Mouse (Mus musculus) kidney, postnatal 0 days (tissue): ENCODE measurements around the gene Gm20388. TPM values are rescaled to one million over a fixed set of nuclear protein-coding genes. Genes with fewer than 3 reads are reported as not detected.

Experiments used
- ATAC-seq: fragments of 200-750 bp; cut with Nextera tagmentation; replicated peaks from 2 replicates; pipeline ENCODE4 v1.8.0; 2017; ENCODE audit warnings: low read depth, moderate number of reproducible peaks, moderate TSS enrichment, moderate library complexity; ENCODE audit not compliant: low FRiP score
- DNase-seq: peaks from one replicate; pipeline ENCODE4 v3.0.0-alpha.2; 2016; ENCODE audit warnings: low spot score
- H3K27ac ChIP-seq: fragments of 300-500 bp; sonication (generic); 2 replicates; pipeline ENCODE4 v1.5.1; 2014; ENCODE audit warnings: mild to moderate bottlenecking
- H3K27me3 ChIP-seq: fragments of 300-500 bp; sonication (generic); 2 replicates; pipeline ENCODE4 v1.6.1; 2014; ENCODE audit warnings: low read length, mixed read lengths; ENCODE audit not compliant: insufficient read depth
- H3K36me3 ChIP-seq: fragments of 300-500 bp; sonication (generic); 2 replicates; pipeline ENCODE4 v1.6.1; 2014; ENCODE audit warnings: low read length, mixed read lengths; ENCODE audit not compliant: insufficient read depth
- H3K4me1 ChIP-seq: fragments of 300-500 bp; sonication (generic); replicated peaks from 2 replicates; pipeline ENCODE4 v1.6.1; 2014; ENCODE audit warnings: antibody characterized with exemption, low read length, mixed read lengths; ENCODE audit not compliant: insufficient read depth
- H3K4me2 ChIP-seq: fragments of 300-500 bp; sonication (generic); 2 replicates; pipeline ENCODE4 v1.6.1; 2014; ENCODE audit warnings: mild to moderate bottlenecking, low read length, moderate library complexity, mixed read lengths
- H3K4me3 ChIP-seq: fragments of 300-500 bp; sonication (generic); replicated peaks from 2 replicates; pipeline ENCODE4 v1.5.1; 2014; ENCODE audit warnings: low read depth, low read length
- H3K9ac ChIP-seq: fragments of 300-500 bp; sonication (generic); 2 replicates; pipeline ENCODE4 v1.6.1; 2014; ENCODE audit warnings: low read depth, low read length
- H3K9me3 ChIP-seq: fragments of 300-500 bp; sonication (generic); replicated peaks from 2 replicates; pipeline ENCODE4 v1.6.1; 2016; ENCODE audit warnings: low read length, inconsistent platforms, mixed read lengths
- CTCF ChIP-seq: IDR thresholded peaks from 2 replicates; pipeline ENCODE4 v1.5.1; 2016; ENCODE audit warnings: antibody characterized with exemption, low read depth, mild to moderate bottlenecking, moderate library complexity
- WGBS: fragments of 180-500 bp; shearing (Covaris S2); extraction: QIAGEN DNeasy Blood & Tissue Kit; methylation state at CpG from one replicate; pipeline ENCODE4 v1.1.7; 2014; 5-methylcytosine and 5-hydroxymethylcytosine counted together
- polyA plus RNA-seq: library from polyadenylated mRNA; unstranded; fragments of >200 nt; fragmentation: Nextera tagmentation; extraction: Ambion mirVana; gene quantifications from 2 replicates; pipeline ENCODE4 v1.2.1, GENCODE M21; 2015

The Gm20388 gene
- polyA plus RNA-seq, 1 experiment from 2014 or later: not detected

- DNase-seq (peak; percentile 34), ATAC-seq (peak; percentile 64)
- Histone ChIP-seq H3K27ac (peak overlapping the region; percentile 31; the same call in 1 of the 2 replicates), H3K36me3 (no peaks in the 10 kb centered on the region), H3K4me1 (peaks cover 46% of the 10 kb centered on the region), H3K9ac (0 out of 2 replicates have a peak overlapping the region, but pooled peaks have one; percentile 4), H3K27me3 (no peaks in the 10 kb centered on the region), H3K4me2 (no peak overlapping the region), H3K9me3 (no peaks in the 10 kb centered on the region), H3K4me3 (no peak overlapping the region)
- 46% methylated on average over 21 of the region's 21 CpGs for WGBS
- peak; percentile 33; the same call in 1 of the 2 replicates for TF ChIP-seq CTCF
Measured at GRCm38 (mm10) chr8:120437666-120438395, 527.2 kb downstream of the Gm20388 start.

- WGBS: 22% methylated on average over 19 of the region's 19 CpGs
- DNase-seq (peak; percentile 53), ATAC-seq (no peak)
- no peaks in the 10 kb centered on the region for H3K9me3 ChIP-seq
- no peak overlapping the region for H3K9ac ChIP-seq
- H3K4me3 ChIP-seq: no peak overlapping the region
- H3K36me3 ChIP-seq: no peaks in the 10 kb centered on the region
- no peak overlapping the region for H3K27ac ChIP-seq
- no peak for TF ChIP-seq CTCF
- peaks cover 47% of the 10 kb centered on the region for H3K4me1 ChIP-seq
- no peak overlapping the region for H3K4me2 ChIP-seq
- H3K27me3 ChIP-seq: no peaks in the 10 kb centered on the region
Measured at GRCm38 (mm10) chr8:120439309-120439708, 528.7 kb downstream of the Gm20388 start.

- H3K4me1 ChIP-seq: peaks cover 47% of the 10 kb centered on the region
- no peak for TF ChIP-seq CTCF
- WGBS: 50% methylated on average over 12 of the region's 12 CpGs
Measured at GRCm38 (mm10) chr8:120440739-120441138, 530.1 kb downstream of the Gm20388 start.

GRCm38 (mm10) chr8:120441637-120442036 is 531.0 kb downstream of the Gm20388 start:
- Histone ChIP-seq H3K4me3 (no peak overlapping the region), H3K27me3 (no peaks in the 10 kb centered on the region), H3K9me3 (no peaks in the 10 kb centered on the region), H3K27ac (no peak overlapping the region), H3K36me3 (no peaks in the 10 kb centered on the region), H3K4me1 (peaks cover 42% of the 10 kb centered on the region), H3K4me2 (no peak overlapping the region), H3K9ac (no peak overlapping the region)
- ATAC-seq (no peak), DNase-seq (no peak)
- TF ChIP-seq CTCF: no peak
- 67% methylated on average over 6 of the region's 6 CpGs for WGBS

More at GRCm38 (mm10) chr8:120440739-120441138, 530.1 kb downstream of the Gm20388 start:
- DNase-seq: no peak
- Histone ChIP-seq H3K4me2 (no peak overlapping the region), H3K36me3 (no peaks in the 10 kb centered on the region), H3K9me3 (no peaks in the 10 kb centered on the region), H3K9ac (no peak overlapping the region), H3K4me3 (no peak overlapping the region), H3K27ac (no peak overlapping the region), H3K27me3 (no peaks in the 10 kb centered on the region)
- no peak for ATAC-seq

GRCm38 (mm10) chr8:120442306-120443003 is 531.8 kb downstream of the Gm20388 start:
- no peak for TF ChIP-seq CTCF
- Histone ChIP-seq H3K9me3 (no peaks in the 10 kb centered on the region), H3K4me2 (no peak overlapping the region), H3K36me3 (no peaks in the 10 kb centered on the region), H3K9ac (no peak overlapping the region), H3K4me1 (peaks cover 35% of the 10 kb centered on the region), H3K4me3 (no peak overlapping the region), H3K27ac (no peak overlapping the region), H3K27me3 (no peaks in the 10 kb centered on the region)
- DNase-seq (no peak), ATAC-seq (no peak)
- WGBS: 37% methylated on average over 4 of the region's 4 CpGs

- DNase-seq (peak; percentile 25), ATAC-seq (no peak)
- Histone ChIP-seq H3K27ac (no peak overlapping the region), H3K36me3 (no peaks in the 10 kb centered on the region), H3K9me3 (no peaks in the 10 kb centered on the region), H3K4me3 (no peak overlapping the region), H3K4me2 (no peak overlapping the region), H3K4me1 (peaks cover 19% of the 10 kb centered on the region), H3K9ac (no peak overlapping the region), H3K27me3 (no peaks in the 10 kb centered on the region)
- WGBS: 30% methylated on average over 10 of the region's 10 CpGs
- no peak for TF ChIP-seq CTCF
Measured at GRCm38 (mm10) chr8:120445249-120445648, 534.6 kb downstream of the Gm20388 start.
